Mouse (Mus musculus) liver, postnatal 0 days (tissue): ENCODE results near the gene Msrb3.

Source experiments
- CTCF ChIP-seq: sonication (generic); IDR thresholded peaks from 2 replicates; pipeline ENCODE4 v1.5.1; 2016; ENCODE audit warnings: antibody characterized with exemption, low read depth
- EP300 ChIP-seq: IDR thresholded peaks from 2 replicates; pipeline ENCODE4 v1.6.1; 2016; ENCODE audit warnings: antibody characterized with exemption, low read depth, mild to moderate bottlenecking

DNA sequence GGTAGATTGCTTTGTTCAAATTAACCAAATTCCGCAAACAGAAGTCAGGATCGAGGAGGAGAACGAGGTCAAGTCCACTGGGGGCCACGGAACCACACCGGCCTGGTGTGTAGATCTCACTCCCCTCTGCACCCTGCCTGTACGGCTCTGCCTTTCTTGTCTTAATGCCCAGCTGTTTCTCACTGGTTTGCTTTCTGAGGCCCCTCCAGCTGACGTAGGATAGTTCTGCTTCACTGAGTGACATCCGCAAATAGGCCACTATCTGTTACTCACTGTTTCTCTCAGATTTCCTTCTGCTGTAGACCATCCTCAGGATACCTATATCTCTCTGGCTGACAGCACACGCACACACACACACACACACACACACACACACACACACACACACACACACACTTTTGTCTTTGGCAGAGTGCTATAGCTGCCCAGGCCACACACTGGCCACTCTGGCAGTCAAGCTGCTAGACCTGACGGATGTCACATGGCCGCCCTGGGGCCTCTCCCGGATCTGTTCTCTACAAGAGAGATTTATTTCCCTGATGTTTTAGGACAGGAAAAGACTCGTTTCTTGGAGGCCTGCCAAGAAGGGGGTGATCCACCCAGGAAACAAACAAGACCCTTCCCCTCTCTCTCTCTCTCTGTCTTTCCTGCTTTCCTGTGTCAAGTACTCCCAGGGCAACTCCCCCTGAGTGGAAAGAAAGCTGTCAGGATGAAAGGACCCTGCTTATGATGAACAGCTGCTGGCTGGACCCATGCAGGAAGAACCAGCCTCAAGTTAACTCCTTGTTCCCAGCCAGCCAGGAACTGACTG lies 135.0 kb downstream of the Msrb3 start:
- TF ChIP-seq CTCF (no peak), EP300 (no peak)
